ENCODE assay signal across 21 mouse cellular contexts in the genomic region with DNA sequence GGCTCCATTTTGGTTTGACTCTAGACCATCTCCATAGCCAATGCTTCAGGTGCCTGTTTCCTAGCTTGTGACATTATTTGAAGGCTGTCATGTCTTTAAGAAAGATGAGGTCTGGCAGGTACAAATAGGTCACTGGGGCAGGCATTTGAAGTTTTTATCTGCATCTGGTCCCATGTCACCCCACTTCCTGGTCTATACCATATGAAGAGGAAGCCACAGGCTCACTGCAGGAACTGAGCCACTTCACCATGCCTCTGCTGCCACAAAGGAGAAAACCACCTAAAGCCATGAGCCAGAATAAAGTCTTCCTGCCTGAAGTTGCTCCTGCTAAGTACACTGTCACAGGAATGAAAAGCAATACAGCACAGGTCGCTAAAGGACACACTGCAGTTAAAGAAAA. TPM values are rescaled to one million over a fixed set of nuclear protein-coding genes. Genes with fewer than 3 reads are reported as not detected.
DNase-seq lines count a peak whose midpoint lies in the region; TF ChIP-seq lines count a peak whose summit lies in the region.
"Had no signal": no experiment of that assay in that cellular context is flagged by ENCODE, and none has a peak within 500 bp of the region (broad histone marks: within the 10 kb centered on the region; RNA-seq: fewer than 3 reads in every experiment).

No protein-coding gene starts in this region.

- no peaks in the 10 kb centered on the region for H3K9me3 ChIP-seq in midbrain, embryonic 10.5 days (replicated peaks)
- H3K9me3 ChIP-seq: embryonic facial prominence, embryonic 12.5 days; forebrain, embryonic 15.5 days; heart, embryonic 12.5 days; hindbrain, embryonic 10.5 days had no signal

- TF ChIP-seq CTCF in thymus, adult 2 months (IDR thresholded peaks at IDR 0.05; ENCODE audit: borderline replicate concordance, control insufficient read depth, extremely low read depth, insufficient read depth, low read length, poor library complexity): no peak

- peaks cover 11% of the 10 kb centered on the region; the same call in 1 of the 2 replicates for H3K4me1 ChIP-seq in thymus, adult 2 months (replicated peaks; ENCODE audit: control insufficient read depth, insufficient read depth, low read length)
- no peaks in the 10 kb centered on the region for H3K4me1 ChIP-seq in midbrain, embryonic 10.5 days
- H3K4me1 ChIP-seq: embryonic facial prominence, embryonic 12.5 days had no signal

- H3K4me3 ChIP-seq in thymus, adult 2 months (ENCODE audit: control insufficient read depth, insufficient read depth, low read length): no peak overlapping the region
- no peak overlapping the region for H3K4me3 ChIP-seq in macrophage (ENCODE audit: inconsistent target)
- H3K4me3 ChIP-seq in midbrain, embryonic 10.5 days: no peak overlapping the region
- H3K4me3 ChIP-seq: embryonic facial prominence, embryonic 12.5 days; forebrain, embryonic 15.5 days; heart, adult 2 months; heart, embryonic 12.5 days; hindbrain, embryonic 10.5 days had no signal

- peaks cover 51% of the 10 kb centered on the region for H3K36me3 ChIP-seq in thymus, adult 2 months (ENCODE audit: control insufficient read depth, insufficient read depth, low read length)
- H3K36me3 ChIP-seq in macrophage (ENCODE audit: inconsistent target): peaks cover 37% of the 10 kb centered on the region
- H3K36me3 ChIP-seq in midbrain, embryonic 10.5 days: peaks cover 64% of the 10 kb centered on the region

- WGBS in thymus, adult 2 months: 55% methylated on average over 1 of the region's 1 CpGs
- WGBS in macrophage (ENCODE audit: missing documents): 55% methylated on average over 1 of the region's 1 CpGs
- WGBS in midbrain, embryonic 10.5 days: 90% methylated on average over 1 of the region's 1 CpGs

- TF ChIP-seq POLR2A in thymus, adult 2 months (IDR thresholded peaks at IDR 0.05; ENCODE audit: control insufficient read depth, extremely low read depth, insufficient read depth, low read length, poor library complexity): no peak

- DNase-seq in thymus, adult 2 months: peak; percentile 25
- DNase-seq in thymus, postnatal 4 days: no peak
- peak; percentile 53 for DNase-seq in thymus, postnatal 0 days (ENCODE audit: low spot score)
- DNase-seq in layer of hippocampus, postnatal 10 days (ENCODE audit: low spot score in 2 of 2): no peak
- no peak for DNase-seq in kidney, postnatal 25 days
- DNase-seq in midbrain, embryonic 10.5 days (ENCODE audit: low spot score): no peak
- no peak for DNase-seq in kidney, postnatal 10 days
- DNase-seq: adrenal gland, adult 2 months; adrenal gland, postnatal 25 days; cerebellum, adult 11-12 months; cerebellum, adult 9-10 months; cerebellum, postnatal 25 days; gastrocnemius, postnatal 10 days; heart, adult 2 months had no signal

- H3K27ac ChIP-seq in thymus, adult 2 months (ENCODE audit: control insufficient read depth, insufficient read depth, low read length): no peak overlapping the region
- peak overlapping the region; percentile 77 for H3K27ac ChIP-seq in macrophage
- H3K27ac ChIP-seq in midbrain, embryonic 10.5 days (replicated peaks): no peak overlapping the region
- H3K27ac ChIP-seq: embryonic facial prominence, embryonic 12.5 days; forebrain, embryonic 15.5 days; heart, adult 2 months; hindbrain, embryonic 10.5 days; hindbrain, embryonic 14.5 days had no signal

- peaks cover 98% of the 10 kb centered on the region for H3K79me2 ChIP-seq in macrophage (ENCODE audit: inconsistent target)

- H3K27me3 ChIP-seq in thymus, adult 2 months (ENCODE audit: control insufficient read depth, insufficient read depth, low read length): no peaks in the 10 kb centered on the region
- H3K27me3 ChIP-seq in midbrain, embryonic 10.5 days (ENCODE audit: low read depth, poor library complexity, severe bottlenecking): no peaks in the 10 kb centered on the region
- H3K27me3 ChIP-seq: embryonic facial prominence, embryonic 12.5 days; forebrain, embryonic 15.5 days; heart, embryonic 12.5 days had no signal

RNA-seq across cellular contexts. Expression of a gene that starts 7.3 kb away (rescaled TPM):
- 56.4 and 71.7 TPM in 2 replicates for polyA plus RNA-seq in thymus, adult 2 months (2012; rRNA removed)
- total RNA-seq in macrophage (2018; cell fraction: chromatin; rRNA removed): 100 to 1,000 TPM in 2 of 26 experiments, 10 to 100 TPM in 24; 26.6 to 111 (median 56.6) TPM
- total RNA-seq in macrophage (2018; cell fraction: cytosol; rRNA removed): 100 to 1,000 TPM in 23 of 26 experiments, 10 to 100 TPM in 3; 92.7 to 143 (median 120) TPM
- total RNA-seq in macrophage (2018; cell fraction: nucleus; rRNA removed): 100 to 1,000 TPM in 8 of 26 experiments, 10 to 100 TPM in 18; 51.0 to 140 (median 80.8) TPM
- polyA plus RNA-seq in macrophage (2018): 109 to 130 TPM (median 117 TPM) in 3 replicates
- polyA plus RNA-seq in thymus, postnatal 0 days (2015; fragmentation: Nextera tagmentation; extraction: Ambion mirVana): 95.5 and 113 TPM in 2 replicates
- total RNA-seq in layer of hippocampus, postnatal 10 days (2021): 10 to 100 TPM; 57.8 to 77.0 TPM
- 70.1 and 73.4 TPM in 2 replicates for polyA plus RNA-seq in midbrain, embryonic 10.5 days (2016; fragmentation: Nextera tagmentation; extraction: Ambion mirVana)

RNA-seq across cellular contexts. Expression of a gene that starts 24.9 kb away (rescaled TPM):
- polyA plus RNA-seq in thymus, adult 2 months (2012; rRNA removed): 41.9 and 44.2 TPM in 2 replicates
- total RNA-seq in macrophage (2018; cell fraction: chromatin; rRNA removed): 10 to 100 TPM in 12 of 26 experiments, 1 to 10 TPM in 14; 3.3 to 32.2 (median 9.8) TPM
- total RNA-seq in macrophage (2018; cell fraction: cytosol; rRNA removed): 100 to 1,000 TPM; 127 to 211 (median 167) TPM
- 10 to 100 TPM in 25 of 26 experiments, 1 to 10 TPM in 1; 9.7 to 53.0 (median 27.3) TPM for total RNA-seq in macrophage (2018; cell fraction: nucleus; rRNA removed)
- 153 to 200 TPM (median 177 TPM) in 3 replicates for polyA plus RNA-seq in macrophage (2018)
- 485 and 491 TPM in 2 replicates for polyA plus RNA-seq in thymus, postnatal 0 days (2015; fragmentation: Nextera tagmentation; extraction: Ambion mirVana)
- total RNA-seq in layer of hippocampus, postnatal 10 days (2021): 100 to 1,000 TPM; 174 to 175 TPM
- 328 and 330 TPM in 2 replicates for polyA plus RNA-seq in midbrain, embryonic 10.5 days (2016; fragmentation: Nextera tagmentation; extraction: Ambion mirVana)

RNA-seq across cellular contexts. Expression of a gene that starts 44.8 kb away (rescaled TPM):
- polyA plus RNA-seq in thymus, adult 2 months (2012; rRNA removed): 3.3 and 4.3 TPM in 2 replicates
- not detected for total RNA-seq in macrophage (2018; cell fraction: chromatin; rRNA removed)
- not detected for total RNA-seq in macrophage (2018; cell fraction: cytosol; rRNA removed)
- not detected for total RNA-seq in macrophage (2018; cell fraction: nucleus; rRNA removed)
- not detected in 3 replicates for polyA plus RNA-seq in macrophage (2018)
- polyA plus RNA-seq in thymus, postnatal 0 days (2015; fragmentation: Nextera tagmentation; extraction: Ambion mirVana): 9.1 and 9.9 TPM in 2 replicates
- 1 to 10 TPM; 1.4 to 3.7 TPM for total RNA-seq in layer of hippocampus, postnatal 10 days (2021)
- 0.11 and 0.72 TPM in 2 replicates for polyA plus RNA-seq in midbrain, embryonic 10.5 days (2016; fragmentation: Nextera tagmentation; extraction: Ambion mirVana)
- total RNA-seq: heart, adult 2 months; heart, postnatal 25 days had no signal

RNA-seq across cellular contexts. Expression of a gene that starts 58.7 kb away (rescaled TPM):
- polyA plus RNA-seq in thymus, adult 2 months (2012; rRNA removed): 104 and 121 TPM in 2 replicates
- total RNA-seq in macrophage (2018; cell fraction: chromatin; rRNA removed): 1,000 to 10,000 TPM in 17 of 26 experiments, 100 to 1,000 TPM in 9; 696 to 1,807 (median 1,130) TPM
- 100 to 1,000 TPM in 24 of 26 experiments, 10 to 100 TPM in 2; 76.1 to 236 (median 163) TPM for total RNA-seq in macrophage (2018; cell fraction: cytosol; rRNA removed)
- 100 to 1,000 TPM; 399 to 797 (median 534) TPM for total RNA-seq in macrophage (2018; cell fraction: nucleus; rRNA removed)
- 90.8 to 146 TPM (median 144 TPM) in 3 replicates for polyA plus RNA-seq in macrophage (2018)
- 32.8 and 37.1 TPM in 2 replicates for polyA plus RNA-seq in thymus, postnatal 0 days (2015; fragmentation: Nextera tagmentation; extraction: Ambion mirVana)
- 100 to 1,000 TPM; 242 to 248 TPM for total RNA-seq in layer of hippocampus, postnatal 10 days (2021)
- 39.2 and 46.2 TPM in 2 replicates for polyA plus RNA-seq in midbrain, embryonic 10.5 days (2016; fragmentation: Nextera tagmentation; extraction: Ambion mirVana)

Comparison
In these comparisons a context has a peak if more than half of its experiments do, and no peak if none do; other contexts are left out.
1. DNase-seq: peak in thymus, adult 2 months (single experiment) and thymus, postnatal 0 days (single experiment); none in thymus, postnatal 4 days (single experiment), layer of hippocampus, postnatal 10 days (0 of 2), kidney, postnatal 25 days (0 of 2), midbrain, embryonic 10.5 days (single experiment) and kidney, postnatal 10 days (single experiment).